Mouse (Mus musculus) left cerebral cortex, postnatal 10 days (tissue): ENCODE results near the gene Tmem104. TPM values are rescaled to one million over a fixed set of nuclear protein-coding genes. Genes with fewer than 3 reads are reported as not detected.

ENCODE experiments used
- DNase-seq, 2 experiments: peaks; one replicate each; pipeline ENCODE4 v3.0.0; 2021 to 2022; ENCODE audit warnings: low spot score in 2 of 2, mixed read lengths in 1 of 2; ENCODE audit errors: extremely low spot score in 1 of 2
- intact Hi-C: fragments of 180-260 bp; cut with DNase I; formaldehyde crosslinking; loops from one replicate; pipeline ENCODE4 v1.15.1; 2025
- total RNA-seq, 2 experiments: library from RNA; stranded (reverse); gene quantifications; 2 replicates each; pipeline ENCODE4 v1.2.3; 2021

The Tmem104 gene
- total RNA-seq, 2 experiments from 2014 or later = 19.9 to 20.3 TPM

- intact Hi-C loops = no loop called here
- no peak for DNase-seq
Observed at GRCm38 (mm10) chr11:115246386-115246785, 59.1 kb downstream of the Tmem104 start.

DNA sequence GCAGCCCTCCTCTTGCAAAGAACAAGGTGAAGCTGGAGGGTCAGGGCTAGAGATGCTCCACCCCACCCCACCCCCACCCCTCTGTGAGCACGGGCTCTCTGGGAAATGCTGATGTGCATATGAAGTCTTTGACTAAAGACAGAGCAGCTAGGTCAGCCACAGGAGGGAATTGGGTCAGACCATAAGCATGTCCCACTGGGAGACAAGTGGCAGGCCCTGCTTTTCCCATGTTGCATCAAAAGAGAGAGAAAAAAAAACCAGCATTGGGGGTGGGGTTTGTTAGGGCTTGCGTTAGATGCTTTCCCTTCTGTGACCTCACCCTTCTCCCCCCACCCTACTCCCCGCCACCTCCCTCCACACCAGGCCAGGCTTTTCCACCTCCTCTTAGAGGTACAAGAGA lies 60.0 kb downstream of the Tmem104 start:
- intact Hi-C loops = no loop called here
- no peak for DNase-seq

DNA sequence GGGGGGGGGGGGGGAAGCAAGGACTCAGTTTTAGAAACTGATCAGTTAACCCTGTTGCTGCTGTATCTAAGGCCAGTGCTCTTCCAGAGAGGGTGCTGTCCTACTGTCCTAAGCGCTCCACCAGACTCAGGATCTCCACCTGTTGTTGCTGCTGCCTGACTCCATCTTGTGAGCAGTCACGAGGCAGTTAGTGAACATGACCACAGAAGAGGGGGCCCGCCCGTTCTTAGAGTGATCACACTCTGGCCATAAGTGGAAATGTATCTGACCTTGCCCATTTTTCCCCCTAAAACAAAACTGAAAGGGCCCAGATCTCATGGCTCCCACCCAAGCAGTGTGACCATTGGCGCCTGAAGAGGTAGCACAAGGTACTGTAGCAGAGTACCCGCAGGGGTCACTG lies 60.7 kb downstream of the Tmem104 start:
- intact Hi-C loops = no loop called here

DNA sequence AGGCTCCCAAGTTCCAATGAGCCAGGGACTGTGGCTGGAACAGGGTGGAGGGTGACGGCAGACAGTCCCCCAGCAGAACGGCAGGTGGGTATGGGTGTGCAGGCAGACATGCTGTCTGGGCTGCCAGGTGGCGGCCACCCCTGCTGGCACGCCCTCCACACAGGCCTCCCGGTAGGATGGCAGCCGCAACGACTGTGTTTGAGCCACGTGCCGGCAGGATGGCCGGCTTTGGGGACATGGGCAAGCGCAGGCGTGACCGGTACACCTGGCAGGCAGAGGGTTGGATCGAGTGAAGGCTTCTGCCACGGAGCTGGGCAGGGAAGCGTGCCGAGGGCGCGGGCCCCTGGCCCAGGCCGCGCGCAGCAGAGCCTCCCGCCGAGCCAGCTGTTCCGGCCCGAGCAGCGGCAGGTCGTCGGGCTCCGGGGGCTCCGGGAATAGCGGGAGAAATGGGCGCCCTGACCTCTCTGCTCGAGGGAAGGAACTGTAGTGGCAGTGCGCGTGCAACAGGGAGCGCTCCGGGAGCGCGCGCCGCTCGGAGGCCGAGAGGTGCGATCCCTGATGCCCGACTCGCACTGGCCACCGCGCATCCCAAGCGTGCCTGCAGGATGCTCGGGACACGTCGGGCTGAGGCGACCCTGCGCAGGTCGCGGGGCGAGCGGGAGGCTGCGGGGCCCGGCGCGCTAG lies 62.6 kb downstream of the Tmem104 start:
- peak in 1 of 2 experiments; percentile 49 for DNase-seq
- intact Hi-C loops = no loop called here

More for the DNA sequence above, 60.7 kb downstream of the Tmem104 start:
- DNase-seq = no peak

GRCm38 (mm10) chr11:115250405-115251090 lies 63.3 kb downstream of the Tmem104 start:
- no peak for DNase-seq
- intact Hi-C loops = no loop called here

GRCm38 (mm10) chr11:115251258-115251657 lies 64.0 kb downstream of the Tmem104 start:
- no peak for DNase-seq
- intact Hi-C loops = no loop called here

DNA sequence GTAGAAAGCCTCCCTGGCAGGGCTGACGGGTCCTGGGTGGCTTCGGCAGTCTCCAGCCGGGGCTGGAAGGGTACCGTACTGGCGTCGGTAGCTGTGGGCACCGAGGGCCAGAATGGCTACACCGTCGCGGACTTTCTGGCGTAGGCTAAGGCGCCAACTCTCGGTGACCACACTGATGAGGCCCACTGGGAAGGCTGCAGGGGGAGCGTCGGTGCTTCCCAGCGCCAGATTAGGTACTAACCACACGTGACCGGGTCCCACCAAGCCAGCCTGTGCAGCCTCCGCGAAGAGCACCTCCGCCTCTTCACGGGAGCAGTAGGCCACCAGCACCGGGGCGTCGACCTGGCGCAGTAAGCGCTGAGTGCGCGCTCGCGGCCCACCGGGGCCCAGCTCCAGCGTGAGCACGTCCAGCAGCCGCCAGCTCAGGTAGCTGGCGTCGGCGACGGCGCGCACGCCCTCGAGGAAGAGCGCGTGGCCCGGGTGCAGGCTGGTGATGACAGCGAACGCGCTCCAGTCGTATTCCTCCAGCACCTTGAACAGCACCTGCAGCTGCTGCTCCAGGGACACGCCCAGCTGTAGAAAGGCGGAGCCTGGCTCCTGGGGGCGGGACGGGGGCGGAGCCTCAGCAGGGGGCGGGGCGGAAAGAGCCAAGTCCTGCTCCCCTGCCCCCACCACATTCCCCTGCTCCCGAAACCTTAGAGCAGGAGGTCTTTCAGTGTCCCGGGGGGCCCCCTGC lies 70.7 kb downstream of the Tmem104 start:
- no peak for DNase-seq
- intact Hi-C loops = no loop called here

GRCm38 (mm10) chr11:115259134-115259533 lies 71.8 kb downstream of the Tmem104 start:
- no peak for DNase-seq
- intact Hi-C loops = no loop called here

GRCm38 (mm10) chr11:115262954-115263353 lies 75.7 kb downstream of the Tmem104 start:
- no peak for DNase-seq
- intact Hi-C loops = no loop called here

DNA sequence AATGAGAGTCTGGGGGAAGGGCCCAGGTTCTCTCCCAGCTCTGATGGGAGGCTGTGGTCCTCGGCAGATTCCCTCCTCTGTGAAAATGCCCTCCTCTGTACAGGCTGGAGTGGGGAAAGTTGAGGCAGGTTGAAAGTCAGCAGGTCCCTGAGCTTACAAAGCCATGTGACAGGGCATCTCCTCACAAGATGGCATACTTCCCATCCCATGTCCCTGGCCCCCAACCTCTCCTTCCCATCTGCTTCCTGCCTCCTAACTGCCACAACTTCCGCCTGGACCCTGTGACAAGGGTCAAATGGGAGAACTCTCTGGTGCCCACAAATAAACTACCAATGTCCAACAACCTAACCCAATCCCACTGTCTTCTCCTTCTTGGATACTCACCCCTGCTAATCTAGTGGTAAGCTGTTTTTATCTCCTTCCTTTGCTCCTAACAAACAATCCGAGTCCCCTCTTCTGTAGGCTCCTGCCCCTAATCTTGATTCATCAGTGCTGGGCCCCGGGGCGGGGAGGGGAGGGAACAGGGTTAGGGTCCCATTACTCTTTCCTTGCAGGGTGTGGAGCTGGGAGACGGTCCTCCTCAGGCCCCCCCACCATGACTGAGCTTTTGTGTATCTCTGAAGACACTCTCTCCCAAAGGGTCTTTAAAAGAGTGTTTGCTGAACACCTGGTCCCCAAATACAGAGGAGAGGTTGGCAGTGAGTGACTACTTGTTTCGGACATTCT lies 77.0 kb downstream of the Tmem104 start:
- no peak for DNase-seq
- intact Hi-C loops = no loop called here

DNA sequence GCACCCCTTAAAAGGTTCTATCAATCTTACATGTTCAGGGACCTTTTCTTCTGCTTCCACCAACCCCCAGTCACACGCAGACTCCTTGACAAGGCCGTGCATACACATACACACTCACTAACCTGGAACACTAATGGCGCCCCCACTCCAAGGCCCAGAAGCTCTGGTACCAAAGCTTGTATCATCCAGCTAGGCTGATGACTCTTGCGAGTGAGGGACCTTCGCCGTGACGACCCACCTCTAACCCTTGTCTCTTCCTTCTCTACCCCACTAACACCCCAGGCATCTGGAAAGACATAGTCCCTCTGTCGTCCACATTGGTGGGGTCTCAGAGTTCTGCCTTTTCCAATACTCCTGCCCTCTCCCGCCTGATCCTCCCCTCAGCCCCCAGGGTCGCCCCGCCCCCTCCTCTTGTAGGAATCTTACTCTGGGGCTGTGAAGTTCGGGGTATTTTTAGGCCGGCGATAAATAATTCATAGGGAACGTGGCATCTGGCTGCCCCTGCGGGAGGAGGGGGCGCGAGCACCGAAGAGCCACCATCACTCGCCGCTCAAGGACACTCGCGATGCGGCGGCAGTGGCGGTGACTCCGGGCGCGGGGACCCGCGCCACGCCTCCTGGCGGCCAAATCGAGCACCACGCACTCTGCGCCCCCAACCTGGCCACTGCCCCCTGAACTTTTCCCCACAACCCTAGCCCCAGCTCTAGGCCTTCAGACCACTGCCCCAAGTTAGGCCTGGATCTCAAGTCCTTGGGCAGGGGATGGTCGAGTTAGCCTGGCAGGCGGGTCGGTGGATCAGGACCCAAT lies 77.8 kb downstream of the Tmem104 start:
- intact Hi-C loops = no loop called here
- DNase-seq = peak in 1 of 2 experiments; percentile 45

- intact Hi-C loops = no loop called here
- DNase-seq = no peak
Observed at GRCm38 (mm10) chr11:115265771-115266399, 78.6 kb downstream of the Tmem104 start.

- intact Hi-C loops = no loop called here
- no peak for DNase-seq
Observed at GRCm38 (mm10) chr11:115266400-115266778, 79.1 kb downstream of the Tmem104 start.

- intact Hi-C loops = no loop called here
- no peak for DNase-seq
Observed at GRCm38 (mm10) chr11:115267061-115267883, 80.0 kb downstream of the Tmem104 start, which contains the start of gene Grin2c. Grin2c (minus strand) TSS chr11:115267243.

- no peak for DNase-seq
- intact Hi-C loops = no loop called here
Observed at GRCm38 (mm10) chr11:115267958-115268357, 80.7 kb downstream of the Tmem104 start.

DNA sequence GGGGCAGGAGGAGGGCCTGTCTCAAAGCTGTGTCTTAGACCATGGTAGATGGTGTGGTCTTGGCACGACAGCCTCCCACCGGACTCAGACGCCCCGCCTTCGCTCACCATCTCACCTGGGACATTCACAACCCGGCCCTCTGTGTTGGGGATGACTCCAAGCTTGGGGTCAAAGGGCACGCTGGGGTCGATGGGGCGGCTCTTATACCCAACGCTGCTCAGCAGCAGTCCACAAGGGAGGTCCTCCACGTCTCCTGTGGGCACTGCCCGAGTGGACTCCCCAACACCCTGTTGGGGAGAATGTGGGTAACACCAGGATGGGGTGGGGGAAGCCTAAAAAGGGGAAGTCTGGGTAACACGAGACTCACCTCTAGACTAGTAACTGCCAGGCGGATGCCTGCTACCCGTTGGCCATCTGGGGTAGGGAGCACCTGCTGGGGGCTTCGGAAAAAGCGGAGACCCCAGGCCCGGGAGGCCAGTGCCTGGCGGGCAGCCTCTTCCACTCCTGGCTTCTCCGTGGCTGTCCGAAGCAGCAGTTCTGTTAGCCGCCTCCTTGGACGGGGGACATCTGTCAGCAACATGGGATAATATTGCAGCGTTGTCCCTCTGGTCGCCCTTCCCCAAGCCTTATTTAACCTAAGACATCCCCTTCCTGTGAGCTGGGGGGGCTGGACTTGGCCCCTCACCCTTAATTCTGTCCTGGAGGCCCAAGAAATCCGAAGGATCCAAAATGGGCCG lies 82.2 kb downstream of the Tmem104 start:
- DNase-seq = peak in 1 of 2 experiments; percentile 43
- intact Hi-C loops = loop anchor here (1.0 to 5.0 kb wide), 2 partner anchors 66 to 187 kb away; no protein-coding TSS in a partner anchor
